Mouse (Mus musculus): ENCODE measurements at regions not wholly inside any gene's neighbourhood (a gene's known extent, or its start where the extent isn't known, plus 50 kb on each side); places are given as distances from the start of the nearest gene placed in this dataset.

DNA sequence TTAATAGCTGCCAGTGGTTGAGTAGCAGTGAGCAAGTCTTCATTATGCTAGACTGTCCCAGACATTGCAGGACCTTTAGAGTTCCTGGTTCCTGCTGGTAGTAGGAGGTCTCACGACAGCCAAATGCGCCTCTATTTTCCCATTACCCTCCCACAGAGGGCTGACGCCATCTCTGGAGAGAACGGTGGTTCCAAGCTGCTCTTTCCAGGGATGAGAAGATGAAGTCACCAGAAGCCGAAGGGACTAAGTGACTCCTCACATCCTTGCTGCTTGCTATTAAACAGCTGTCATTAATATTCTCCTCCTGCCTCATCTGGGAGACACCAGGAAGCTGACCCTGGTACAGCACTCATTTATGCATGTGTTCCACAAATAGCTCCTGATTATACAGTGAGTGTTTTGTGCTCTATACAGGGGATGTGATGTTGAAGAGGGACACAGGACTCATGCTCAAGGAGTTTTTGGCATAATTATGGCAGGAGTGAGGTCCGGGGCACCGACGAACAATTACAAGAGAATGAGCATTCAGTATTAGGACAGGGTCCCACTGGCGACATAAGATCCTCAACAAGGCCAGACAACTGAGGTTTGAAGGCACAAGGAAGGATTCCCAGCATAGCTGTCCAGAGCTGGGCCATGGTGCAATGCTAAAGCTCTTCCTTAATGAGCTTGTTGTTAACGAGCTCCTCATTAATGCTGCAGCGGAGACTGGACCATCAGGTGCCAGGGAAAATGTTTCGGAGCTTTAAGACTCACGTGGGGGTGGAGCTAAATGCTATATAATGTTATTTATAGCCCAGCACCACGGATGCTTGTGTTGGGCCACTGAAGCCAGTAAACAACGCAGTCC is 145.6 kb downstream of the Kit start:
- Histone ChIP-seq H3K27me3 (ENCODE audit: insufficient read depth, low read length) (no peaks in the 10 kb centered on the region), H3K9ac (no peak overlapping the region), H3K4me2 (no peak overlapping the region), H3K4me3 (ENCODE audit: low read depth, low read length) (no peak overlapping the region), H3K27ac (ENCODE audit: low read depth) (no peak overlapping the region), H3K9me3 (ENCODE audit: low read depth, low read length) (no peaks in the 10 kb centered on the region), H3K4me1 (ENCODE audit: insufficient read depth) (no peaks in the 10 kb centered on the region), H3K36me3 (ENCODE audit: insufficient read depth) (no peaks in the 10 kb centered on the region)
- 75% methylated on average over 15 of the region's 15 CpGs for WGBS
- no peak for DNase-seq
- TF ChIP-seq CTCF (IDR thresholded peaks at IDR 0.05; ENCODE audit: low read depth) = no peak
- no peak for ATAC-seq (ENCODE audit: insufficient read depth)

DNA sequence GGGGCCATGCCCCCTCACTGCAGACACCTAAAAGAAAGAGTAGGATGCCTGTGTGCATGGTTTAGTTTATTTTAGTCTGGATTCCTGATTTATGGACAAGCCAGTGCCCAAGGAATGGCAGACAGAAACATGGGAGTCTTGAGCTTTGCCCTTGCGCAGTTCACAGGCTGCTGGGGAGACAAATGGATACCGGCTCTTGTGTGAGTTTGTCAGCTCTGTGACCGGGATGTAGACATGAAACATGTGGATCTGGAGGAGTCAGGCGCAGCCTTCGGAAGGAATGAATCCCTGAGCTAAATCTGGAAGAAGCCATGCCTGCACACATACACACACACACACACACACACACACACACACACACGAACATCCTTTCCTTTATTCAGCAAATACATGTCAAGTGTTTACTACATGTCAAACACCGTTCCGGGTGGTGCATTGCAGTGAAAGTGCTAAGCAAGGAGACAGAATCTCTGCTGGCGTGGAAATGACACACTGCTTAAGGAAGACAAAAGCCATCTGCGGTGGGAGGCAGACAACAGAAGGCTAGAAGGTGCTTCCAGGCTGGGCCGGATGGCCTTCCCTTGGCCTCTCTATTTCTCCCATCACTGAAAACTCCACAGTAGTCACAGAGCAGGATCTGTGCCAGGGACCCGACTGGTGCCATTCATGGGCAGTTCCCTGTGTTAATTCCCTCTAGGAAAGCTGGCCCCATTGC is 144.0 kb downstream of the Kit start:
- no peaks in the 10 kb centered on the region for H3K9me3 ChIP-seq (ENCODE audit: low read depth, low read length)
- no peak for TF ChIP-seq CTCF (IDR thresholded peaks at IDR 0.05; ENCODE audit: low read depth)
- H3K9ac ChIP-seq = no peak overlapping the region
- ATAC-seq (ENCODE audit: insufficient read depth) (no peak), DNase-seq (peak; percentile 26)
- H3K36me3 ChIP-seq (ENCODE audit: insufficient read depth) = no peaks in the 10 kb centered on the region
- H3K27ac ChIP-seq (ENCODE audit: low read depth) = no peak overlapping the region
- H3K4me3 ChIP-seq (ENCODE audit: low read depth, low read length) = no peak overlapping the region
- no peaks in the 10 kb centered on the region for H3K27me3 ChIP-seq (ENCODE audit: insufficient read depth, low read length)
- no peak overlapping the region for H3K4me2 ChIP-seq
- 37% methylated on average over 12 of the region's 12 CpGs for WGBS
- H3K4me1 ChIP-seq (ENCODE audit: insufficient read depth) = no peaks in the 10 kb centered on the region
